Mouse (Mus musculus): ENCODE measurements at regions not wholly inside any gene's neighbourhood (a gene's known extent, or its start where the extent isn't known, plus 50 kb on each side); places are given as distances from the start of the nearest gene placed in this dataset.

DNA sequence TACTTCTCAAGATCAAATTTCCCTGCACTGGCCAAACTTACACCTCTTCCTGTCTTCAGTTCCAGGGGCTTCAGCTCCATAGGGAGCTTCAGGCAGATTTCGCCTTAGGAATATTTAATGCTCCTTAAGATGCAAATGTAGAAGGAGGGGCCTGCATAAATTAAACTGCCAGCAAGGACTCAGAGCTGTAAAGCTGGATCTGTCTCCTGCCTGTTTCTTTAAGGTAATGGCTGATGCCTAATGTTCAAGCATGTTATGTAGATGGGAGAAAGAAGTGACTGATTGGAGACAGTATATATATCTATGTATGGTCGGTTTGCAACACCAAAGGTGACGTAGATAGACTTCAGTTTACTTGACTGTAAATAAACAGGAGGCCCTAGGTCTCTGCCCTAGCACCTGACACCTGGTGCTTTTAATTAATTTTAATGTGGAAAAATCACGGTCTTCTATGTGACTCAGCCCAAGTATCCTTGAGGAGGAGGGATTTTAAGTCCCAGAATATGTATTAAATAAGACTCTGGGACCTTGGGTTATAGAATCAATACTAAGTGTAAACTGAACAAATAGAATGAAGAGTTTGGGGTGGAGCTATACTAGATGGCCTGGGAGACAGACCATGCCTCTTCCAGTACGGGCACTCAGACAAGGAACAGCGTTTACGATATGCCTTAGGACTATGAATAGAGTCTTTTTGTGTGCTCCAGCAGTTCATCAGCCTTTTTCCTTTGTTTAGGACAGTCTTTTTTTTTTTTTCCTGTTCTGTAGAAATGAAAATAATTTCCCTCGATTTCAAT lies 651.7 kb upstream of the Lmcd1 start:
- WGBS, result 53% methylated on average over 8 of the region's 8 CpGs

DNA sequence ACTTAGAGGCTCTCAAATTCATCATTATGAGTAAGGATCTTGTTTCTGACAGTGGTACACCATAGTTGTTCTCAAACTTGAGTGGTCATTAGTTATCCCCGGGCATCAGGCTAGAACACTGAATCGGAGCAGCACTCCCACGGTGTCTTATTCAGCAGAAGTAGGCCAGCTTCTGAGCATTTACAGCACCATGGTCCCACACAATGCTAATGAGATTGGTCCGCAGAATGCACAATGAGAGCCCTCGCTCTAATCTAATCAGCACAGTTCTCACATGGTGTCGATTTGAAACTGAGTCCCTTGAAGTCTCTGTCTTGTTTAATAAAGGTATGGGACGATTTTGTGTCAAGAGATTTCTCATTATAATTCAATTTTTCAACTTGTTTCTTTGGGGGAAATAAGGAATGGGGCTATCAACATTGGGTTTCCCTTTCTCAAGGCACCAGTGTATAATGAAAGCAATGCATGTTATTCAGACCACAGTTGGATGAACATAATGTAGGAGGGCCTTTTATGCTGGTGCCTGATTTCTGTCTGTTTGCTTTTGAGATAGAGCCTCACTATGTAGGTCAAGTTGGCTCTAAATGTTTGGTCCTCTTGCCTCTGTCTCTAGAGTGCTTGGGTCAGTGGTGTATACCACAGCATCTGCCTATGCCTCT lies 650.9 kb upstream of the Lmcd1 start:
- no peak overlapping the region for H3K4me3 ChIP-seq (replicated peaks; ENCODE audit: low read length)
- H3K27ac ChIP-seq (ENCODE audit: low read length), result no peak overlapping the region
- no peaks in the 10 kb centered on the region for H3K36me3 ChIP-seq (ENCODE audit: control insufficient read depth, insufficient read depth, low read length)
- no peaks in the 10 kb centered on the region for H3K9me3 ChIP-seq (replicated peaks; ENCODE audit: control insufficient read depth, low read length)
- no peaks in the 10 kb centered on the region for H3K27me3 ChIP-seq (ENCODE audit: control insufficient read depth, insufficient read depth, low read length)
- no peak for ATAC-seq (ENCODE audit: insufficient read depth, low FRiP score)
- 75% methylated on average over 7 of the region's 7 CpGs for WGBS
- H3K4me1 ChIP-seq (ENCODE audit: control insufficient read depth, insufficient read depth, low read length), result no peaks in the 10 kb centered on the region
- H3K9ac ChIP-seq (ENCODE audit: low read length), result no peak overlapping the region
- no peak overlapping the region for H3K4me2 ChIP-seq (ENCODE audit: low read depth, low read length)

More for the DNA sequence above, 651.7 kb upstream of the Lmcd1 start:
- H3K36me3 ChIP-seq (ENCODE audit: control insufficient read depth, insufficient read depth, low read length), result no peaks in the 10 kb centered on the region
- no peak overlapping the region for H3K27ac ChIP-seq (ENCODE audit: low read length)
- no peak for ATAC-seq (ENCODE audit: insufficient read depth, low FRiP score)
- H3K4me1 ChIP-seq (ENCODE audit: control insufficient read depth, insufficient read depth, low read length), result no peaks in the 10 kb centered on the region
- H3K4me3 ChIP-seq (replicated peaks; ENCODE audit: low read length), result no peak overlapping the region
- no peak overlapping the region for H3K9ac ChIP-seq (ENCODE audit: low read length)
- no peaks in the 10 kb centered on the region for H3K27me3 ChIP-seq (ENCODE audit: control insufficient read depth, insufficient read depth, low read length)
- no peaks in the 10 kb centered on the region for H3K9me3 ChIP-seq (replicated peaks; ENCODE audit: control insufficient read depth, low read length)
- no peak overlapping the region for H3K4me2 ChIP-seq (ENCODE audit: low read depth, low read length)

DNA sequence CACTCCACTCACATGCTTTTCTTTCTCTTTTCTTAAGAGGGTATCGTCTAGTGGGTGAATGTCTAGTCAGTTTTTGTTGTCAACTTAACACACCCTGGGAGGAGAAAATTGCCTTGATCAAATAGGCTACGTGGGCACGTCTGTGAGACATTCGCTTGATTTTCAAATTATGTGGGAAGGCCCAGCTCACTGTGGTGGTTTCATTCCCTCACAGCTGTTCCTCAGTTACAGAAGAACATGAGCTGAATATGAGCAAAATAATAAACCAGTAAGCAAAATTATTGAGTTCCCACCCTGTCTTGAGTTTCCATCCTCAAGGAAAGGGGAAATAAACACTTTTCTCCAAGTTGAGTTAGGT lies 650.4 kb upstream of the Lmcd1 start:
- 91% methylated on average over 4 of the region's 4 CpGs for WGBS

DNA sequence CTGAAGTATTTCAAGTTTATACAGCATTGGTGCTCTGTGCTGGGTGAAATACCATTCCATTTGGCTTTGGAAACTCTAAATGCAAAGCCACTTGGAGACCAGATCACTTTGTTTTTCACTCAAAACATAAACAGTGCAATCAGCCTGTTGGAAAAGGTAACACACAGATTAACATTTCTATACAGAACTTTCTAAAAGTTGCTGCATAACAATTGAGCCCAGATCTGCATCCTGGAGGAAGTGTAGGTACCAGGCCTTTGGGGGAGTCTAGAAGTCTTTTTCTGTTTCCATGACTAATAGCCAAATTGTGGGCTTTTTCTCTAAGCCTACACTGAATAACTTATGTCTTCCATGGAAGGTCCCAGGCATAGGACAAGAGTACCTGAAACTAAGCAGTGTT lies 648.1 kb upstream of the Lmcd1 start:
- H3K4me2 ChIP-seq (ENCODE audit: low read depth, low read length), result no peak overlapping the region
- H3K9ac ChIP-seq (ENCODE audit: low read length), result no peak overlapping the region
- H3K27ac ChIP-seq (ENCODE audit: low read length), result no peak overlapping the region
- H3K4me3 ChIP-seq (replicated peaks; ENCODE audit: low read length), result no peak overlapping the region
- no peaks in the 10 kb centered on the region for H3K27me3 ChIP-seq (ENCODE audit: control insufficient read depth, insufficient read depth, low read length)
- no peak for ATAC-seq (ENCODE audit: insufficient read depth, low FRiP score)
- H3K4me1 ChIP-seq (ENCODE audit: control insufficient read depth, insufficient read depth, low read length), result no peaks in the 10 kb centered on the region
- H3K9me3 ChIP-seq (replicated peaks; ENCODE audit: control insufficient read depth, low read length), result no peaks in the 10 kb centered on the region
- no peaks in the 10 kb centered on the region for H3K36me3 ChIP-seq (ENCODE audit: control insufficient read depth, insufficient read depth, low read length)

More for the DNA sequence above, 650.4 kb upstream of the Lmcd1 start:
- no peak overlapping the region for H3K4me2 ChIP-seq (ENCODE audit: low read depth, low read length)
- H3K27ac ChIP-seq (ENCODE audit: low read length), result no peak overlapping the region
- H3K9ac ChIP-seq (ENCODE audit: low read length), result no peak overlapping the region
- ATAC-seq (ENCODE audit: insufficient read depth, low FRiP score), result no peak
- H3K4me3 ChIP-seq (replicated peaks; ENCODE audit: low read length), result no peak overlapping the region
- H3K27me3 ChIP-seq (ENCODE audit: control insufficient read depth, insufficient read depth, low read length), result no peaks in the 10 kb centered on the region
- no peaks in the 10 kb centered on the region for H3K9me3 ChIP-seq (replicated peaks; ENCODE audit: control insufficient read depth, low read length)
- no peaks in the 10 kb centered on the region for H3K4me1 ChIP-seq (ENCODE audit: control insufficient read depth, insufficient read depth, low read length)
- no peaks in the 10 kb centered on the region for H3K36me3 ChIP-seq (ENCODE audit: control insufficient read depth, insufficient read depth, low read length)

DNA sequence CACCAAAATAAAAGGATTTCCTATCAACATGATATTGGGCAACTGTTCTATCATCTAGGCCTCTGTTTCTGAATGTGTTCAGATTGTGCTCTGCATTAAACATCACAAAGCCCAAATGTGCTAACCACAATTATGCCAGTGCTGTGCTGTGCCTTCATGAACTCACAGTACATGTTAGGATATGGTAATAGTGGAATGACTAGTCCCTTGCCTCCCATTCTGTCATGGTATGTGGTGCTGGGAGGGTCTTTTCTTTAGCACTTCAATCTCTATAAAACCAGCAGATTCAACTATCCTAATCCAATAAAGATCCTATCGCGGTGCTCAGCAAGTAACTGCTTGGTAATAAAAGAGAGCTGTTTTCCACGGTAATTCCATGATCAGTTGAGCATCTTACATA lies 620.8 kb upstream of the Lmcd1 start:
- Histone ChIP-seq H3K9ac (ENCODE audit: low read length) (no peak overlapping the region), H3K4me1 (ENCODE audit: control insufficient read depth, insufficient read depth, low read length) (no peaks in the 10 kb centered on the region), H3K4me3 (replicated peaks; ENCODE audit: low read length) (no peak overlapping the region), H3K9me3 (replicated peaks; ENCODE audit: control insufficient read depth, low read length) (no peaks in the 10 kb centered on the region), H3K27ac (ENCODE audit: low read length) (no peak overlapping the region), H3K36me3 (ENCODE audit: control insufficient read depth, insufficient read depth, low read length) (no peaks in the 10 kb centered on the region), H3K27me3 (ENCODE audit: control insufficient read depth, insufficient read depth, low read length) (no peaks in the 10 kb centered on the region), H3K4me2 (ENCODE audit: low read depth, low read length) (no peak overlapping the region)
- no peak for ATAC-seq (ENCODE audit: insufficient read depth, low FRiP score)
- WGBS, result 97% methylated on average over 3 of the region's 3 CpGs

DNA sequence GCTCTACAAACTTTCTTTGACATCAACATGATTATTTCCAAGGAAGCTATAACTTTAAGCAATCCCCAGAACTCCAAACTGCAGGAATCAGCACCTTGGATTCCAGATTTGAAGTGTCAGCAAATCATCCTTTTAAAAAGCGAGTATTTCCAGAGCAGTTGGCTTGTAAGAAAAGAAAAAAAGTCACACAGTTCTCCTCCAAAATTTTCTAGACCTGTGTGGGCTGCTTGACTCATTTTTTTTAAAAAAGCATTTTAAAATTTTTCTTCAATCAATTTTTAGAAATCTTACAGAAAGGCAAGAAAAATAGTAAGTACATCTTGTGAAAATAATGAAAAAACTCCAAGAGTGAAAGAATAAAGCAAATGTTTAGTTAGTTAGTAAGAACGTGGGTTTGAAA lies 613.6 kb upstream of the Lmcd1 start:
- Histone ChIP-seq H3K27ac (ENCODE audit: low read length) (no peak overlapping the region), H3K4me1 (ENCODE audit: control insufficient read depth, insufficient read depth, low read length) (no peaks in the 10 kb centered on the region), H3K9ac (ENCODE audit: low read length) (no peak overlapping the region), H3K9me3 (replicated peaks; ENCODE audit: control insufficient read depth, low read length) (no peaks in the 10 kb centered on the region), H3K36me3 (ENCODE audit: control insufficient read depth, insufficient read depth, low read length) (no peaks in the 10 kb centered on the region), H3K4me2 (ENCODE audit: low read depth, low read length) (no peak overlapping the region), H3K27me3 (ENCODE audit: control insufficient read depth, insufficient read depth, low read length) (no peaks in the 10 kb centered on the region), H3K4me3 (replicated peaks; ENCODE audit: low read length) (no peak overlapping the region)
- no peak for ATAC-seq (ENCODE audit: insufficient read depth, low FRiP score)
- 60% methylated on average over 2 of the region's 2 CpGs for WGBS

DNA sequence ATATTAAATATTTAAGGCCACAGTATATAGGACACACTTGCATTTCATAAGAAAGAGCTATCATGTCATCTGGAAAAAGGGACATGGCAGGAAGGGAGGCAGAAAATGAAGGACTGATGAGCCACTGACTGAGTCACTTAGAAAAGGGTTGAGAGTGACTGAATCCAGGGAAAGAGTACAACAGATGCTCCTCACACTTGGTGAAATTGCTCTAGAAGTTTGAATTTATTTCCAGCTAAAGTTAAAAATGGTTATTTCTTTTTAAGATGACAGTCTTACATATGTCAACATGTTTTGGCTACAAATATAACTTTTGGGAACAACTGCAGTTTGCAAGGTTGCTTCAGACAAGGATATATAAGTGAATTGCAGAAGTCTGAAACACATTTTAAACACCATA lies 609.0 kb upstream of the Lmcd1 start:
- Histone ChIP-seq H3K9ac (ENCODE audit: low read length) (no peak overlapping the region), H3K27ac (ENCODE audit: low read length) (no peak overlapping the region), H3K9me3 (replicated peaks; ENCODE audit: control insufficient read depth, low read length) (no peaks in the 10 kb centered on the region), H3K4me2 (ENCODE audit: low read depth, low read length) (no peak overlapping the region), H3K4me3 (replicated peaks; ENCODE audit: low read length) (no peak overlapping the region), H3K36me3 (ENCODE audit: control insufficient read depth, insufficient read depth, low read length) (no peaks in the 10 kb centered on the region), H3K27me3 (ENCODE audit: control insufficient read depth, insufficient read depth, low read length) (no peaks in the 10 kb centered on the region), H3K4me1 (ENCODE audit: control insufficient read depth, insufficient read depth, low read length) (no peaks in the 10 kb centered on the region)
- no peak for ATAC-seq (ENCODE audit: insufficient read depth, low FRiP score)

DNA sequence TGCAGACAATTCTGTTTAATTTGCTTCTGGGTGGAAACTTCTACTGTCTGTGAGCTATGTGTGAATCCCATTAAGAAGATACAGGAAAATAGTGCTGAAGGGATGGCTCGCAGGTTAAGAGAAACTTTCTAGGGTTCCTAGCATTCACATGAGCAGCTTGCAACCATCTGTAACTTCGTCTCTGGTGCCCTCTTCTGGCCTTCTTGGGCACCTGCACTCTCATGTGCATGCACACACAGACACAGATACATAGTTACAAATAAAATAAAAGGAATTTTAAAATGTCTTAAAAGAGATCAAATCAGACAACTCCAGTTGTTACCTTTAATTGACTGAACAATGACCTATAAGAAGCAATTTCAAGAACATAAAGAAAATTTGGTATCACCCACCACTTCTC lies 588.6 kb upstream of the Lmcd1 start:
- no peaks in the 10 kb centered on the region for H3K4me1 ChIP-seq (ENCODE audit: control insufficient read depth, insufficient read depth, low read length)
- 69% methylated on average over 2 of the region's 2 CpGs for WGBS
- no peak overlapping the region for H3K27ac ChIP-seq (ENCODE audit: low read length)
- no peak overlapping the region for H3K4me2 ChIP-seq (ENCODE audit: low read depth, low read length)
- ATAC-seq (ENCODE audit: insufficient read depth, low FRiP score), result no peak
- no peaks in the 10 kb centered on the region for H3K36me3 ChIP-seq (ENCODE audit: control insufficient read depth, insufficient read depth, low read length)
- H3K9me3 ChIP-seq (replicated peaks; ENCODE audit: control insufficient read depth, low read length), result no peaks in the 10 kb centered on the region; the same call in 1 of the 2 replicates
- H3K27me3 ChIP-seq (ENCODE audit: control insufficient read depth, insufficient read depth, low read length), result no peaks in the 10 kb centered on the region
- H3K9ac ChIP-seq (ENCODE audit: low read length), result no peak overlapping the region
- no peak overlapping the region for H3K4me3 ChIP-seq (replicated peaks; ENCODE audit: low read length)

DNA sequence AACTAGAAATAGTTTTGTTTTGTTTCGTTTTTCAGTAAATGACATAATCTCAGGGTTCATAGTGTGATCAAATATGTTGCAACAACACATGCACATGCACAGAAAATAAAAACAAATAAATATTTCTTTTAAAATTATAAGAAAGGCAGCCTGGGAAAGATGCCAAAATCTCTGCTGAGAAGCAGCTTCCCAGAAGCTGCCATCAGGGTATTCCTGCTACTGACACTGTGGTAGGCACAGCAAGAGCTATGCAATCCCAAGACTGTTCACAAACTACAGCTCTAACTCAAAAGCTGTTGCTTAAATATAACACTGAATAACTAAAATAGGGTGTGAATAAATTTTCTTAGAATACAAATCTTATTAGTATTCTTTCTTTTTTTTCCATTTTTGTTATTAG lies 570.7 kb upstream of the Lmcd1 start:
- no peaks in the 10 kb centered on the region for H3K27me3 ChIP-seq (ENCODE audit: control insufficient read depth, insufficient read depth, low read length)
- H3K27ac ChIP-seq (ENCODE audit: low read length), result no peak overlapping the region
- no peaks in the 10 kb centered on the region for H3K4me1 ChIP-seq (ENCODE audit: control insufficient read depth, insufficient read depth, low read length)
- no peaks in the 10 kb centered on the region for H3K9me3 ChIP-seq (replicated peaks; ENCODE audit: control insufficient read depth, low read length)
- H3K9ac ChIP-seq (ENCODE audit: low read length), result no peak overlapping the region
- no peak for ATAC-seq (ENCODE audit: insufficient read depth, low FRiP score)
- H3K36me3 ChIP-seq (ENCODE audit: control insufficient read depth, insufficient read depth, low read length), result no peaks in the 10 kb centered on the region
- WGBS, result 88% methylated on average over 1 of the region's 1 CpGs
- no peak overlapping the region for H3K4me2 ChIP-seq (ENCODE audit: low read depth, low read length)
- H3K4me3 ChIP-seq (replicated peaks; ENCODE audit: low read length), result no peak overlapping the region
